Mouse (Mus musculus) fat pad, adult 2 months (tissue): Measurements from ENCODE around the gene Gm20388.
A peak's percentile ranks its signal among the peaks of the same experiment; 100 is the strongest.

Source experiments
- DNase-seq: peaks from one replicate; pipeline ENCODE4 v3.0.0-alpha.2; 2011; ENCODE audit warnings: low read depth, low spot score; ENCODE audit errors: extremely low read depth

The Gm20388 gene

GRCm38 (mm10) chr8:121913378-121913777 lies 2002.7 kb downstream of the Gm20388 start:
- DNase-seq = no peak

GRCm38 (mm10) chr8:121919158-121919557 lies 2008.5 kb downstream of the Gm20388 start:
- no peak for DNase-seq

GRCm38 (mm10) chr8:121919731-121920130 lies 2009.1 kb downstream of the Gm20388 start:
- DNase-seq = peak; percentile 87

- no peak for DNase-seq
These were observed 2010.9 kb downstream of the Gm20388 start for GRCm38 (mm10) chr8:121921582-121921981.

GRCm38 (mm10) chr8:121922101-121922500 lies 2011.5 kb downstream of the Gm20388 start:
- DNase-seq = no peak

GRCm38 (mm10) chr8:121924681-121925080 lies 2014.0 kb downstream of the Gm20388 start:
- DNase-seq = no peak

- DNase-seq = no peak
These were observed 2015.0 kb downstream of the Gm20388 start for GRCm38 (mm10) chr8:121925624-121926023.

GRCm38 (mm10) chr8:121926266-121926665 lies 2015.6 kb downstream of the Gm20388 start:
- DNase-seq = no peak

GRCm38 (mm10) chr8:121927316-121927715 lies 2016.7 kb downstream of the Gm20388 start:
- DNase-seq = no peak

- DNase-seq = no peak
These were observed 2019.4 kb downstream of the Gm20388 start for GRCm38 (mm10) chr8:121930047-121930446.

- DNase-seq = no peak
These were observed 2020.9 kb downstream of the Gm20388 start for GRCm38 (mm10) chr8:121931571-121931970.

- peak; percentile 99 for DNase-seq
These were observed 2021.5 kb downstream of the Gm20388 start for GRCm38 (mm10) chr8:121932026-121932667.

GRCm38 (mm10) chr8:121932668-121933520 lies 2022.3 kb downstream of the Gm20388 start:
- DNase-seq = no peak

GRCm38 (mm10) chr8:121934506-121934905 lies 2023.9 kb downstream of the Gm20388 start:
- DNase-seq = no peak

GRCm38 (mm10) chr8:121934923-121935322 lies 2024.3 kb downstream of the Gm20388 start:
- DNase-seq = no peak

- no peak for DNase-seq
These were observed 2025.0 kb downstream of the Gm20388 start for GRCm38 (mm10) chr8:121935341-121936294.

- DNase-seq = no peak
These were observed 2025.8 kb downstream of the Gm20388 start for GRCm38 (mm10) chr8:121936391-121936790.

- no peak for DNase-seq
These were observed 2028.1 kb downstream of the Gm20388 start for GRCm38 (mm10) chr8:121938732-121939131.

GRCm38 (mm10) chr8:121943057-121943540 lies 2032.5 kb downstream of the Gm20388 start:
- no peak for DNase-seq

- no peak for DNase-seq
These were observed 2033.1 kb downstream of the Gm20388 start for GRCm38 (mm10) chr8:121943716-121944115.

GRCm38 (mm10) chr8:121944831-121945230 lies 2034.2 kb downstream of the Gm20388 start, which contains the start of gene Car5a:
Car5a (minus strand) TSS chr8:121944904.
- DNase-seq = no peak
